In genomic region chr6:23207791-23208190, GRCm38 (mm10) we compare ENCODE assay signal across 20 mouse cellular contexts. TPM values are rescaled to one million over a fixed set of nuclear protein-coding genes. Genes with fewer than 3 reads are reported as not detected.
A peak's percentile ranks its signal among the peaks of the same experiment; 100 is the strongest.
DNase-seq lines count a peak whose midpoint lies in the region; ATAC-seq and TF ChIP-seq lines count a peak whose summit lies in the region.
"Had no signal": no experiment of that assay in that cellular context is flagged by ENCODE, and none has a peak within 500 bp of the region (broad histone marks: within the 10 kb centered on the region; RNA-seq: fewer than 3 reads in every experiment).

No protein-coding gene starts in this region.

- 63% methylated on average over 4 of the region's 4 CpGs for WGBS in intestine, postnatal 0 days
- WGBS in intestine, embryonic 15.5 days = 65% methylated on average over 4 of the region's 4 CpGs
- 60% methylated on average over 4 of the region's 4 CpGs for WGBS in lung, embryonic 14.5 days

- TF ChIP-seq CTCF in intestine, postnatal 0 days (IDR thresholded peaks at IDR 0.05; ENCODE audit: low read depth) = 0 out of 2 replicates have a peak, but pooled peaks have one; percentile 23
- 0 out of 2 replicates have a peak, but pooled peaks have one; percentile 17 for TF ChIP-seq CTCF in lung, embryonic 14.5 days (IDR thresholded peaks at IDR 0.05; ENCODE audit: low read depth)

- ATAC-seq in intestine, postnatal 0 days = no peak
- no peak for ATAC-seq in intestine, embryonic 15.5 days
- ATAC-seq in lung, embryonic 14.5 days (ENCODE audit: insufficient read depth) = no peak

- H3K27me3 ChIP-seq in intestine, postnatal 0 days (replicated peaks; ENCODE audit: control insufficient read depth, insufficient read depth, low read length) = no peaks in the 10 kb centered on the region
- no peaks in the 10 kb centered on the region for H3K27me3 ChIP-seq in intestine, embryonic 15.5 days (replicated peaks)
- no peaks in the 10 kb centered on the region for H3K27me3 ChIP-seq in lung, embryonic 14.5 days (ENCODE audit: insufficient read depth, low read length)
- H3K27me3 ChIP-seq: CH12.LX; embryonic facial prominence, embryonic 13.5 days; limb, embryonic 15.5 days; stomach, embryonic 15.5 days had no signal

- H3K27ac ChIP-seq in intestine, postnatal 0 days (ENCODE audit: low read depth, low read length) = no peak overlapping the region
- H3K27ac ChIP-seq in intestine, embryonic 15.5 days = no peak overlapping the region
- no peak overlapping the region for H3K27ac ChIP-seq in lung, embryonic 14.5 days (ENCODE audit: low read depth)
- H3K27ac ChIP-seq: embryonic facial prominence, embryonic 13.5 days; limb, embryonic 15.5 days; stomach, embryonic 15.5 days had no signal

- H3K4me1 ChIP-seq in intestine, postnatal 0 days (replicated peaks; ENCODE audit: control insufficient read depth, insufficient read depth, low read length) = no peaks in the 10 kb centered on the region
- H3K4me1 ChIP-seq in intestine, embryonic 15.5 days (replicated peaks) = no peaks in the 10 kb centered on the region
- no peaks in the 10 kb centered on the region for H3K4me1 ChIP-seq in lung, embryonic 14.5 days (ENCODE audit: insufficient read depth)
- H3K4me1 ChIP-seq: embryonic facial prominence, embryonic 13.5 days; stomach, embryonic 15.5 days had no signal

- H3K36me3 ChIP-seq in intestine, postnatal 0 days (ENCODE audit: control insufficient read depth, insufficient read depth) = no peaks in the 10 kb centered on the region
- H3K36me3 ChIP-seq in intestine, embryonic 15.5 days = no peaks in the 10 kb centered on the region
- H3K36me3 ChIP-seq in lung, embryonic 14.5 days (ENCODE audit: insufficient read depth) = no peaks in the 10 kb centered on the region
- H3K36me3 ChIP-seq: embryonic facial prominence, embryonic 13.5 days; limb, embryonic 15.5 days; stomach, embryonic 15.5 days had no signal

- no peaks in the 10 kb centered on the region for H3K9me3 ChIP-seq in intestine, postnatal 0 days (ENCODE audit: control insufficient read depth)
- H3K9me3 ChIP-seq in intestine, embryonic 15.5 days = no peaks in the 10 kb centered on the region
- no peaks in the 10 kb centered on the region for H3K9me3 ChIP-seq in lung, embryonic 14.5 days (ENCODE audit: low read depth, low read length)
- H3K9me3 ChIP-seq: embryonic facial prominence, embryonic 13.5 days; limb, embryonic 15.5 days; stomach, embryonic 15.5 days had no signal

- H3K9ac ChIP-seq in intestine, postnatal 0 days (ENCODE audit: low read depth, low read length) = no peak overlapping the region
- no peak overlapping the region for H3K9ac ChIP-seq in intestine, embryonic 15.5 days
- no peak overlapping the region for H3K9ac ChIP-seq in lung, embryonic 14.5 days
- H3K9ac ChIP-seq: embryonic facial prominence, embryonic 13.5 days; limb, embryonic 15.5 days; stomach, embryonic 15.5 days had no signal

- no peak overlapping the region for H3K4me3 ChIP-seq in intestine, postnatal 0 days (ENCODE audit: low read depth, low read length)
- H3K4me3 ChIP-seq in intestine, embryonic 15.5 days (replicated peaks) = no peak overlapping the region
- no peak overlapping the region for H3K4me3 ChIP-seq in lung, embryonic 14.5 days (ENCODE audit: low read depth, low read length)
- H3K4me3 ChIP-seq: embryonic facial prominence, embryonic 13.5 days; limb, embryonic 15.5 days; stomach, embryonic 15.5 days had no signal

- DNase-seq in embryo, embryonic 10 days (ENCODE audit: low spot score) = peak; percentile 12
- no peak for DNase-seq in embryo, embryonic 9.5 days (ENCODE audit: extremely low spot score)
- DNase-seq in lung, embryonic 14.5 days = no peak
- DNase-seq in lung, postnatal 4 days = no peak
- peak; percentile 17 for DNase-seq in ZHBTc4 (ENCODE audit: low read depth, low spot score)
- no peak for DNase-seq in frontal cortex, postnatal 36 days (ENCODE audit: low spot score in 2 of 2)
- DNase-seq: adrenal gland, adult 8-10 months; cerebellum, adult 9-11 months; gastrocnemius, postnatal 36 days; kidney, adult 8-10 months; lung, adult 18-20 months; thymus, postnatal 25 days had no signal

- H3K4me2 ChIP-seq in intestine, postnatal 0 days (replicated peaks; ENCODE audit: low read depth) = no peak overlapping the region
- no peak overlapping the region for H3K4me2 ChIP-seq in intestine, embryonic 15.5 days (replicated peaks)
- H3K4me2 ChIP-seq in lung, embryonic 14.5 days = no peak overlapping the region
- H3K4me2 ChIP-seq: embryonic facial prominence, embryonic 13.5 days; heart, embryonic 11.5 days; limb, embryonic 15.5 days; stomach, embryonic 15.5 days had no signal

RNA-seq across cellular contexts. Expression of gene Fezf1, which starts 40.4 kb away (rescaled TPM):
- not detected in 2 replicates for polyA plus RNA-seq in intestine, postnatal 0 days (2015; fragmentation: Nextera tagmentation; extraction: Ambion mirVana)
- polyA plus RNA-seq in intestine, embryonic 15.5 days (2015; fragmentation: Nextera tagmentation; extraction: Ambion mirVana) = not detected in 2 replicates
- not detected in 2 replicates for polyA plus RNA-seq in lung, embryonic 14.5 days (2014; fragmentation: Nextera tagmentation; extraction: Ambion mirVana)
- polyA plus RNA-seq: heart, embryonic 11.5 days; limb, embryonic 15.5 days; neural tube, embryonic 11.5 days; stomach, embryonic 15.5 days had no signal

Comparison
In these comparisons a context has a peak if more than half of its experiments do, and no peak if none do; other contexts are left out.
1. DNase-seq: peak in embryo, embryonic 10 days (single experiment) and ZHBTc4 (single experiment); none in embryo, embryonic 9.5 days (single experiment), lung, embryonic 14.5 days (single experiment), lung, postnatal 4 days (0 of 2) and frontal cortex, postnatal 36 days (0 of 2).